Mouse (Mus musculus) lung, postnatal 10 days (tissue): ENCODE measurements around the gene Setd5.

Experiments used
- DNase-seq: peaks from one replicate; pipeline ENCODE4 v3.0.0; 2021

The Setd5 gene

GRCm38 (mm10) chr6:113076686-113077516, at the start of gene Setd5:
Gene Setd5, plus strand, starts transcription at chr6:113077365.
- DNase-seq, result peak; percentile 99

- no peak for DNase-seq
Measured at GRCm38 (mm10) chr6:113027446-113027845, 49.7 kb upstream of the Setd5 start.

- no peak for DNase-seq
Measured at GRCm38 (mm10) chr6:113029006-113029405, 48.2 kb upstream of the Setd5 start.

GRCm38 (mm10) chr6:113030553-113030952, 46.6 kb upstream of the Setd5 start:
- no peak for DNase-seq

- no peak for DNase-seq
Measured at GRCm38 (mm10) chr6:113030970-113031660, 46.0 kb upstream of the Setd5 start.

GRCm38 (mm10) chr6:113032121-113032520, 45.0 kb upstream of the Setd5 start:
- no peak for DNase-seq

GRCm38 (mm10) chr6:113033185-113033584, 44.0 kb upstream of the Setd5 start:
- no peak for DNase-seq

GRCm38 (mm10) chr6:113034466-113034865, 42.7 kb upstream of the Setd5 start:
- no peak for DNase-seq

GRCm38 (mm10) chr6:113036463-113037175, 40.5 kb upstream of the Setd5 start:
- no peak for DNase-seq

- DNase-seq, result peak; percentile 79
Measured at GRCm38 (mm10) chr6:113037946-113038734, 39.0 kb upstream of the Setd5 start.

- DNase-seq, result no peak
Measured at GRCm38 (mm10) chr6:113038735-113039058, 38.5 kb upstream of the Setd5 start.

GRCm38 (mm10) chr6:113040319-113040718, 36.8 kb upstream of the Setd5 start:
- DNase-seq, result no peak

- no peak for DNase-seq
Measured at GRCm38 (mm10) chr6:113041215-113041990, 35.8 kb upstream of the Setd5 start.

GRCm38 (mm10) chr6:113045575-113045974, 31.6 kb upstream of the Setd5 start:
- DNase-seq, result no peak

- DNase-seq, result peak; percentile 99
Measured at GRCm38 (mm10) chr6:113046041-113046975, 30.9 kb upstream of the Setd5 start, which contains the start of gene Thumpd3. Gene Thumpd3, plus strand, starts transcription at chr6:113046225.

GRCm38 (mm10) chr6:113047016-113047746, 30.0 kb upstream of the Setd5 start:
- no peak for DNase-seq

GRCm38 (mm10) chr6:113048371-113048770, 28.8 kb upstream of the Setd5 start:
- DNase-seq, result no peak

GRCm38 (mm10) chr6:113049159-113049558, 28.0 kb upstream of the Setd5 start:
- DNase-seq, result no peak

- DNase-seq, result no peak
Measured at GRCm38 (mm10) chr6:113052972-113053371, 24.2 kb upstream of the Setd5 start.

GRCm38 (mm10) chr6:113054552-113055107, 22.5 kb upstream of the Setd5 start:
- DNase-seq, result no peak
